Mouse (Mus musculus) left cerebral cortex, postnatal 36 days (tissue): ENCODE data around the gene Ppp1r14d. TPM values are rescaled to one million over a fixed set of nuclear protein-coding genes. Genes with fewer than 3 reads are reported as not detected.

ENCODE experiments used
- DNase-seq, 2 experiments: peaks; one replicate each; pipeline ENCODE4 v3.0.0; 2021 to 2022; ENCODE audit warnings: low spot score in 2 of 2, mixed read lengths in 1 of 2
- intact Hi-C: fragments of 180-260 bp; cut with DNase I; formaldehyde crosslinking; loops from one replicate; pipeline ENCODE4 v1.15.1; 2025
- total RNA-seq, 2 experiments: library from RNA; stranded (reverse); gene quantifications; 2 replicates each; pipeline ENCODE4 v1.2.3; 2021

Ppp1r14d gene
- total RNA-seq, result not detected

DNA sequence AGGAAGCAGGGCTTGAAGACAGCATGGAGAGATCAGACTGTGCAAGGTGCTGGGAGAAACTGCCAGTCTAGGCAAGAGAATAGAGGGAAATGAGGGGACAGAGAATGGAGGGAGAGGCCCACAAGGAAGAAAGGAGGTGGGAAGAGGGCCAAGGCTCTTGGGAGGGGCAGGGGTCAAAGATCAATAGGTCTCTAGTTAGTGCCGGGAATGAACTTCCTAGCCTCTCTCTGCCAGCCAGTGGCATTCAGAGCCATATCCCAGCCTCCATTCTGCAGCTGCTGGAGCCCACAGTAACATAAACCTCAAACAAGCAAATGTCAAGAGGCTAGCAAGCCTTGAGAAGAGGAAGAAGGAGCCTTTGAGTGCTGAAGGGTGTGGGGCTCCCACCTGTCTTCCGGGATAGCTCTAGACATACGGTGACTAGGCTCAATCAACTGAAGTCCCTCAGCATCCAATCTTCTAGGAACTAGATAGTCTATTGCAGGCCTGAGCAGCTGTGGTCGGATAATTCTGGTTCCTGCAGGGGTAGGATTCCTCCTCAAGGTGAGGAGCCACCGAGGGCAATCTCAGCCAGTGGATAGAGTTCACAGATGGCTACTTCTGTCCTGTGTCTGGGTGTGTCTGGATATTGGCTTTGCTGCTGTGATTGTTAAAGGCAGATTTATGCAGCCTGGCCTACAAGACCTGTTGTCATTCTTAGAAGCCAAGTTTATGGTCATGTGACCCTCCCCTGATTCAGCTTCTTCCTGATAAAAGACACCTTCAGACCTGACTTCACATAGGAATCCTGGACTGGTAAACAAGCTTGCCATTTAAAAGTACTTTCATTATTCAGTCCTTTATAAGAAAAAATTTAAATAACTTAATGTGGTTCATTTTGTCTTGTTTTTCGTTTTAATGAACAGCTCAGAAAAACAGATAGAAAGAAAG is at the start of gene Ppp1r14d:
Gene Ppp1r14d, minus strand, starts transcription at position 132 of the 930 bp plus-strand sequence.
- intact Hi-C loops, result no loop called here
- DNase-seq, result no peak

DNA sequence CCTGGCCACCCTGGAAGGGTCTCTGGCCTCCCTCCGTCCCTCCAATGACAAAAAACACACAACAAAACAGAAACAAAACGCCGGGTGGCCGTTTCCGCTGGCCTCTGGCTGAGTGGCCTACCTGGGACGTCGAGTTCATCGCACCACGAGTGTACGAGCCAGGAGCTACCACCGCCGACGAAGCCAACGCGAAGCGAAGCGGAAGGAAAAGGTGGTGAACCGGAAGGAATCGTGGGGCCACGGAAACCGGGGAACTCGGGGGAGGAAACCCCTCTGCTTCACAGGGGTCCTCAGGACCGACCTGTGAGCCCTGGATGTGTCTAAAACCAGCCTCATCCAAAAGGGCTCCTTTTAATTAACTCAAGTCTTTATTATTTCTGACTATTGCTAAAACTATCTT is 48.1 kb upstream of the Ppp1r14d start:
- intact Hi-C loops, result no loop called here
- no peak for DNase-seq

DNA sequence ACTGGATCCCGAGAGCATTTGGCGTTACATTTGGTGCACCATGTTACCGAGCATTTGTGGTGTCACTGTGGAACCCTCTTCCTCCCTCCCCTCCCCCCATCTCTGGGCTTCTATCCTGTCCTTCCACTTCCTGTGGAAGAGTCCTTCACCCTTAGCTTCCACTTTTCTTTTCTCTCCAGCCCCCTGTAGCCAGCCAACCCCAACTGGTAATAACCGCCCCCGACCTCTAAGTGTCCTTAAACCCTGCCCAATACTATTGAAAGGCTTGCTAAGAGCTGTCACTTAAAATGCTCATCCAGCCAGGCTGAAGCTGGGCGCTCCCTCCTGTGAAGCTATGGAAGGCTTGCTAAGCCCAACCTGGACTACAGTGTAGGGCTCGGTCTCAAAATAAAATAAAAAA is 47.2 kb upstream of the Ppp1r14d start:
- intact Hi-C loops, result no loop called here
- no peak for DNase-seq

DNA sequence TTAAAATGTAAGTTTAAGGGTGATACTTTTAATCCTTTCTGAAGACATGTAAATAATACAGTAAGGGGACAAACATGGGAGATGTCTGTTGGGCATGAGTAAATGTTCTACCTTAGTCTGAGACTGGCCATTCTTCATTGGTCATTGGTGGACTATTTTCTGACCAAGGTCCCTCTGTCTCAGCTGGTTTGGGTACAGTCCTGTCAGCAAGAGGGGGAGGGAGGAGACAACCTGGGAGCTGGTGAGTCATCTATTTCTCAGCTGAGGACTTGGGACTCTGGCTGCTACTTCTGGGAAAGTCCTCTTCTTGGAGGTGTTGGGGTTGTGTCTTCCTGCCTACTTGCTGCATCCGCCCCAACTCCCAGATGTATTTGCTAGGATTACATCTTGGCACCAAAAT is 44.4 kb upstream of the Ppp1r14d start:
- intact Hi-C loops, result no loop called here
- DNase-seq, result no peak

DNA sequence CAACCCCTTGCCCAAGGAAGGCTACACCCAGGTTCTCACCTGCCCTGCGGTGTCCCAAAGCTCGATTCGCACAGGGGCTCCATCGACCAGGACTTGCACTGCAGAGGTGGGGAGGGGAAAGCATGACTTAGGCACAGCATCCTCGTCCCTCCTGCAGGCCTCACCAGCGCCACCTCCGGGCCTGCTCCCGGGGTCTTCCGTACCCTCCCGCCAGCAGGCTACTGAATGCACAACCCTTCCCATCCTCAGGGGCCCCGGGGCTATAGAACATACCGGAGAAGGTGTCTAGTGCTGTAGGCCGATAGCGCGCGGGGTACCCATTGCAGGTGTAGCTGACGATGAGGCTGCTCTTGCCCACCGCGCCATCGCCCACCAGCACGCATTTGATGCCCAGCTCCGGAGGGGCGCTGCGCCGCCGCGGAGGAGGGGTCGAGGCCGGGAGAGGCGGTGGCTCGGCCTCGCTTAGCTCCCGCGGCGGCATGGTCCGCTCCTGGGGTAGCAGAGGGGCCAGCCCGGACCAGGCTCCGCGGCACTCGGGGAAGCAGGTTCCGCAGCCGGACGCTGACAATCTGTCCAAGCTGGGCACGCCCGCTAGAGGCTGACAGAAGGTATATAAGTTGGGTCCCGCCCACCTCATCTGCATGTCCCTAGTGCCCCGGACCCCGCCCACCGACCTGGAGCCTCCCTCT is 41.1 kb upstream of the Ppp1r14d start, which contains the start of gene Rhov:
Gene Rhov, minus strand, starts transcription at position 630 of the 689 bp plus-strand sequence.
- peak; percentile 62 to 76 for DNase-seq
- intact Hi-C loops, result no loop called here

DNA sequence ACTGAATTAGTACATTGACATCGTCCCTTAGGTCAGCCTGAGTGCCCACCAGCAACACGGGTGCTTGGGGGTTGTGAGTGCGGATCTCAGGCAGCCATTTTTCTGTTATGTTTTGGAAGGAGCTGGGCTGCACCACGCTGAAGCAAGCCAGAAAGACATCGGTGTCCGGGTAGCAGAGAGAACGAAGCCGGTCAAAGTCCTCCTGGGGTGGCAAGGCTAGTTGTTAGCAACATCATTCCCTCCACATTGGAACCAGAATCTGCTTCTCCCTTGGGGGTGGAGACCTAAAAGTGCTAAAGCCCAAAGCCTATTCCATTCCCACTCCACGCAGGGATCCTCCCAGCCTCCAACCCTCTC is 40.6 kb upstream of the Ppp1r14d start:
- intact Hi-C loops, result no loop called here
- no peak for DNase-seq

DNA sequence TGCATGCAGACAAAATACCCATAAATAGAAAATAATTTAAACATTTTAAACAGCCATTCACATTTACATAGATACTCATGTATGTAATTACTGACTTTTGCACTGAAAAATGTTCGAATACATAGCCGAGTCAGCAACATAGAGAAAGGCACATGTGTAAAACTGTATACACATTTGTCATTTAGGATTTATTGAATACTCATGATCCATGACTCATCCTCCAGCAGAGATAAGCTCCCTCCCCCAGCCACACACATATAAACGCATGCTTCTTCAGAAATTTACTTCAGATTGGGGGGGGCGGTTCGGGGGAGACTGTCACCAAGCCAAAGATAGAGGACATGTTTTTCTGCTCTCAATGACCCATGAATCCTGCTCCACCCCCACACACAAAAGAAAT is 34.1 kb upstream of the Ppp1r14d start:
- intact Hi-C loops, result no loop called here

DNA sequence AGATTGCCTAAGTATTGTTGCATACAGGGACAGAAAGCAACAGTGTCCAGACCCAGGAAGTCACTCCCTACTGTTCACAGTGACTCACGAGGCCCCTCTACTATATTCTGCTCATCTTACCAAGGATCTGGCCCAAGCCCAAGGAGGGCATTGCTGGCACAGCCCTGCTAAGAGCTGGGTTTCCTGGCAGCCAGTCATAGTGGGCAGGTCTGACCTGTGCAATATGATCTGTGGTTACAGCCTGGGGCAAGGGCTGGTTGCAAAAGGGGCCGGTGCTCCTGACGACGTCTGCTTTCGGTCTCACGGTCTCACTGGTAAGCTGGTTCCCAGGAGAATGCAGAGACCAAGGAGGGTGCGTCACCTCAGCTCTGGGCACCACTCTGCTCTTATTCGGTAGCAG is 33.3 kb upstream of the Ppp1r14d start:
- no peak for DNase-seq
- intact Hi-C loops, result no loop called here

More for the DNA sequence above, 34.1 kb upstream of the Ppp1r14d start:
- no peak for DNase-seq

DNA sequence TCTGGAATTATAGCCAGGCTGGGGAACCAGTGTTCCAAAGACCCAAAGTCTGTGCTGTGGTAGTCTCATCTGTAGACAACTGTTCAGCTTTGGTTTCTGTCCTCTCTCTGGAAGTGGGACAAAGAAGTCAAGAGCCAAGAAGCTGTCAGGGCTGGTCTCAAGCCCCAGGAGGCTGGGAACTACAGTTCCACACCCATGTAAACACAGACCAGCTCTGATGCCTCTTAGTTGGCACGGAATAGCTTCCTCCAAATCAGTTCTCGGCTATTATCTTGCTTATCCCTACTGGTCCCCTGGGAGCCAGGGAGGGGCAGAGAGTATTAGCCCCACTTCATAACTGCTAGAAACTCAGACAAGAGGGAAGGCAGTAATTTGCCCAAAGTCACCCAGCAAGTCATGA is 31.6 kb upstream of the Ppp1r14d start:
- no peak for DNase-seq
- intact Hi-C loops, result no loop called here

DNA sequence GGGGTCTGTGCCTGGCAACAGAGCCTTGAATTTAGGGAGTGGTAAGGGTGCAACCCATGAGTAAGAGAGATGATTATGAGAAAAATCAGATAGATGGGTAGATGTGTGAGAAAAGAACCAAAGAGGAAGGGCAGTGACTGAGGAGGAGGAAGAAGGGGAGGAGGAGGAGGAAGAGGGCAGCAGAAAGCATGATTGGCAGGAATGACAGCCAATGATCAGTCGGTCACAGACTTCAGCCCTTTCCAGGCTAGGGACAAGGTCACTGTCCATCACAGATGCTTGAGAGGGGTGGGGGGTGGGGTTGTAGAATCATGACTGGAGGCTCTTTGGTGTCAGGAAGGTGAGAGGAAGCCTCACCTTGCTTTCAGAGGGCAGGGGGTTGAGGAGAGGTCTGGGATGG is 30.8 kb upstream of the Ppp1r14d start:
- intact Hi-C loops, result no loop called here
- no peak for DNase-seq

DNA sequence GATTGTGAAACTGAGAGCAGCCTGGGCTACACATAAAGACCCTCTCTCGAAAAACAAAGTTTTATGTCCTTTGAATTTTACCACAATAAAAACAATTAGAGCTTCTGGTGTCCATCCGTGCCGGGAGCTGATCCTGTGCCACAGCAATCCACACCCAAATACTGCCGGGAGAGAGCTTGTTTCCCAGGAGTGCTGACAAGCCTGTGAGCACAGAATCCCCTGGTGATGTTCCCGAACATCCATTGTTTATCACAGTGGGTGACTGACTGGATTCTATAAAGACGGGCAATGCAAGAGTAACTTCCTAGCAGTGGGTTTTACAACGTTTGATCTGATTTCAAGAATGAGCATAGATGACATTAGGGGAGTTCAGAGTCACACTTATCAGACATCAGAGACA is 25.3 kb upstream of the Ppp1r14d start:
- DNase-seq, result no peak
- intact Hi-C loops, result no loop called here

DNA sequence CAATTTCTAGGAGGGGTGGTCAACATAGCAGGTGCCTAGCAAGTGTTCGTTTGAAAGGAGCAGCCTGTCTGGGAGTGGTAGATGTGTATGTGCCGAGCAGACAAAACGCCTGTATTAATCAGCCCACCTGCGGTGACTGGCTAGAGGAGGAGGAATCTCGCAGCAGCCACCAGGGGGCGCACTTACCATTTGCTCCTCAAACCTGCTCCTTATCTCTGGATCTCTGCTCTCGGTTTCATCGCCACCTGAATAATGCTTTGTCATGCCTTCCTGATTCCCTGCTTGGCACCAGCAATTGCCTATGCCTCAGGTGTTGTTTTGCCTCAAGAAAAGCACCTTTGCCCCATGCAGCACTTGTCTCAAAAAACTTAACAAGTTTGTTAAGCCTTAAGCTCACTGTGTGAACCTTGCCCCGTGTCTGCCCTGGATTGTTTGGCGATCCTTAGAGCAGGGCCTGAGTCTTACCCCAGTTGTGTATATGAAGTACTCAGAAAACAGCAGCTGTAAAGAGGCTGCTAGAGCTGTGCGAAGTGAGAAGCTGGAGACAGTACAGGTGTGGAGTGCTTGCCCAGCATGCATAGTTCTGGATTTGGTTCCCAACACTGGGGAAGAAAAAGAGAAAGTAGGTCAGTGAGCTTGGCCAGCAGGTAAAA is 21.2 kb upstream of the Ppp1r14d start:
- peak; percentile 71 to 72 for DNase-seq
- intact Hi-C loops, result loop anchor here (2.0 kb wide), 1 partner anchor 38 kb away; the partner anchor contains the start of gene Vps18

DNA sequence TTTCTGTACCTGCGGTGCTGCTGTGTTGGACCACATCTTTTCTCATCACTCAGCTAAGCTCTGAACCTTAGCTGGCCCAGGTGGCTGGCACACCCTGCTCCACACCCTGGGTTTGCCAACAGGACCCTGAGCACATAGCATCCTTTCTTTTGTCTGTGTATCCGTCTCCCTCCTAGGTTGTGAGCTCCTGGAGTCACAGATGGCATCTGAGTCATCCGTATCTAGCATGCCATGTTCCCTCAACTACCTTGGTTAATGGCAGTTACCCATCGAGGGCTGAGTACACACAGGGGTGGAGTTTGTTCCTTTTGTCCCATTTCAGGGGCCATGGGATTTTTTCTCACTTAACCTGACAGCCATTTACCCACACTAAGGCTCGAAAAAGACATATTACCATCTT is 20.7 kb upstream of the Ppp1r14d start:
- no peak for DNase-seq
- intact Hi-C loops, result loop anchor here (2.0 kb wide), 1 partner anchor 38 kb away; the partner anchor contains the start of gene Vps18

DNA sequence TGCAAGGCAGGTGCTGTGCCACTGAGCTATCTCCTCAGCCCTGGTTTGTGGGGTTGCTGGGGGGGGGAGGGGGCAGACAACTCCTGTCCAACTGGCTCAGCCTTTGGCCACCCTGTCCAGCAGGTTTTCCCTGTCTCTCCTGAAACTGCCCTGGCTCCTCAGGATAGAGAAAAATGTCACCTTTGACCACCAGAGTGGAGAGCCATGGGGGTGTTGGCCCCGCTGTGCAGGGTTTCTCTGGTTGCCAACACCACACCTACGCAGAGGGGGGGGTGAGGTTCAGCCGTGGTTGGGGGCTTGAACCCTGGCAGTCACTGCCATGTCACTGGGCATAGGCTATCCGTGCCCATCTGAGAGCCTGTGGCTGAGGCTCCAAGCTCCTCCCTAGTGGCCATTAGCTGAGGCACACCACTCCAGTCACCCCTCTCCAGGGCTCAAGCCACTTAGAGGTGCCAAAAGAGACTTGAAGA is 19.9 kb upstream of the Ppp1r14d start:
- intact Hi-C loops, result loop anchor here (2.0 kb wide), 1 partner anchor 39 kb away; the partner anchor contains the start of gene Vps18
- no peak for DNase-seq

DNA sequence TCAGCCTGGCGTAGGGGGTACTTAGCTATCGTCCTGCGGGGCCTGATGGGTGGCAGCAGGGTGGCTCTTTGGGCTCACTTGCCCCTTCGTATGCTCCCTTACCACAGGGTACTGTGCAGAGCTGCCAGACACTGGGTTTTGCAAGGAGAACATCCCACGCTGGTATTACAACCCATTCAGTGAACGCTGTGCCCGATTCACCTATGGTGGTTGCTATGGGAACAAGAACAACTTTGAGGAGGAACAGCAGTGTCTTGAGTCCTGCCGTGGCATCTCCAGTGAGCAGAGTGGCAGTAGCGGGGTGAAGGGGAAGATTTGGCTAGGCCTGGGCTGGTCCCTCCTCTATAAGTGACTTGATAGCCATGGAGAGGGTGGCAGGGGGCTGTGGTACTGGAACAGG is 18.2 kb upstream of the Ppp1r14d start:
- DNase-seq, result no peak

DNA sequence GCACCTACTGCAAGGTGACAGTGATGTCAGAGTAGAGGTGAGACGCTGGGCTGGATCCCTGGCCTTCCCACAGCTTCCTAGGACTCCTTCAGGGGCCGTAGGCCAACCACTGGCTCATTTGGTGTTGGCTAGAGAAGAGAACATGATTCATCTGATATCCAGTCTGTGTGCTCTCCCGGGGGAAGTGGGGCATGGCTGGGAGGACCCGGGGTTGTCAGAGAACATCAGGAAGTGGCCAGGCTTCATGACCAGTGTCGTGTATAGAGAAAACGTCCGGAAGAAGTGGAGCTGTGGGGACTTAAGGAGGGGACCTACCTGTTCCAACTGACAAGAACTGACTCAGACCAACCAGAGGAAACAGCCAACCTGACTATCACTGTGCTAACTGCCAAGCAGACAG is 15.5 kb upstream of the Ppp1r14d start:
- no peak for DNase-seq
- intact Hi-C loops, result no loop called here

More for the DNA sequence above, 18.2 kb upstream of the Ppp1r14d start:
- intact Hi-C loops, result no loop called here

DNA sequence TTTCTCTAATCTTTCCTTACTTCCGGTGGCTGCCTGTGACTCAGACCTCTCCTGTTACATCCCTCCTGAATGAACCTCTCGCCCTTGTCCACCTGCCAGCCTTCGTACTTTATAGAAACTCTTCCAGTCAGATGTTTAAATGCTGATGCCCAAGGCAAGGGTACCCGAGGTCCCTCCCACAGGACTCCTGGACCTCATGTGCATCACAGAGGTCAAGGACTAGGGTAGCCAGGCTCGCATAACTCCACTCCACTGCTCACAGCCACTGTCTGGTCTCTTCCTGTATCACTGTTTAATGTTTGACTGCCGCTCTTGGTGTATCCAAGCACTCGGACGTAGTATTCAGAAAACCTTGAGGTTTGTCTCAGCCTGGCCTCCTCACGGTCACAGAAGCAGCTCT is 12.8 kb upstream of the Ppp1r14d start:
- DNase-seq, result no peak
- intact Hi-C loops, result no loop called here

DNA sequence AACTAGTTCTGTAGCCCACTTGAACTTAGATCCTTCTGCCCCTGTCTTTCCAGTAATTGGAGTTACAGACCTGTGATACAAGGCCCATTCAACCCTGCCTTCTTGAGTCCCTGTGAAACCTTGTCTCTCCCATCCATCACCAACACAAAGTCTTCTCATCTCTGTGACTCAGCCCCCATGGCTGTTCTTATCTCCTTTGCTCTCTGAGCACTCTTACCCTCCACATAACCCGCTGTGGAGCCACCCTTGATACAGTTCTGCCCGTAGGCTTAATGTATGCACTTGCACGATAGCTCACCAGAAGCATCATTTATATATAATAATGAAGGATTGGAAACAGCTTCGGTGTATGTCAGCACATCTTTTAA is 11.1 kb upstream of the Ppp1r14d start:
- intact Hi-C loops, result no loop called here

DNA sequence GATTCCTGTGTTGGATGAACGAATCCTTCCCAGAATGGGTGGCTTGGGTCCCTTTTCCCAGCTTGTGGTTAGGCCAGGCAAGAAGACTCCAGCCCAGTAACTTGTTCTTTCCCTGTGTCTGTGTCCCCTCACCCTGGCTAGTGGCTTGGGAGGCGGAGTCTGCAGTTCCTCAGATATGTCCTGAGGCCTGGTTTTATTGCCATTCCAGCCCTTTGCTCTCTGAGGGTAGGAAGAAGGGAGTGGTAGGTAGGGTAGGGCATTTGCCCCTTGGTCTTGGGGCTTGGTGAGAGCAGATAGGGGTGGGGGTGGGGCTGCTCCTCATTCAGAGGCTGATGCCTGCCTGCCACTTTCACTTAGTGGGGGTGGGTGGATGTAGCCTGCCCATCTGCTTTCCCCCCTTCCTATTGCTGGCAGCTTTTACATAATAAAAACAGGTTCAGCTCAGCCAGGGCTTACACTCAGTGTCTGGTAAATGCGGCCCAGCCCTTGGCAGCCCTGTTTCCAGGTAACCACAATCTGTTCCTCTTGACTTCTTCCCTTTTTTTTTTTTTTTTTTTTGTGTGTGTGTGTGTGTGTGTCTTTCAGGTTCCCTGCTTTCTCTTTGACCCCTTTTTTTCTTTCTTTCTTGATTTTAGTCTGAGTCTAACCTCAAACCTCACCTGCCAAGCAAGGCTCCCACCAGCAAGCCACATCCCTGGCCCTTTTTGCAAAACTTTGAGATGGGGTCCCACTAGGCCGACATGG is 10.5 kb upstream of the Ppp1r14d start:
- DNase-seq, result no peak
- intact Hi-C loops, result no loop called here

More for the DNA sequence above, 11.1 kb upstream of the Ppp1r14d start:
- no peak for DNase-seq
